Mouse (Mus musculus): ENCODE measurements at regions not wholly inside any gene's neighbourhood (a gene's known extent, or its start where the extent isn't known, plus 50 kb on each side); places are given as distances from the start of the nearest gene placed in this dataset.

DNA sequence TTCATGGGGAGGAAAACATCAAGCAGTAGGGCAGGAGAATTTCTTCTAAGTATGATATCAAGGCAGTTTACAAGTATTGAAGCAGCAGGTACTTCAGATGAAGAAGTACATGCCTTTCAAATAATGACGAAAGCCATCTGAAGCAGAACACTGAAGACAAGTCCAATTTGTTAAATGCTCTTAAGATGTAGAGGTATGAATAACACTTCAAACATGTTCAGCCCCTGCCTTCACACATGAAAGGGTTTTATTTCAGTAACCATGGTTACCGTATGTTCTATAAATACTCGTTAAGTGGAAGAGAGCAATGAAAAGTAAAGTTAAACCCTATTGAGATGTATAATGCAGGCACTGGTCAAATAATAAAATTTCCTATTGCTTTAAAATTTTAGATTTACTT lies 101.8 kb downstream of the Mospd2 start:
- no peak for DNase-seq (ENCODE audit: inconsistent ontology term)

DNA sequence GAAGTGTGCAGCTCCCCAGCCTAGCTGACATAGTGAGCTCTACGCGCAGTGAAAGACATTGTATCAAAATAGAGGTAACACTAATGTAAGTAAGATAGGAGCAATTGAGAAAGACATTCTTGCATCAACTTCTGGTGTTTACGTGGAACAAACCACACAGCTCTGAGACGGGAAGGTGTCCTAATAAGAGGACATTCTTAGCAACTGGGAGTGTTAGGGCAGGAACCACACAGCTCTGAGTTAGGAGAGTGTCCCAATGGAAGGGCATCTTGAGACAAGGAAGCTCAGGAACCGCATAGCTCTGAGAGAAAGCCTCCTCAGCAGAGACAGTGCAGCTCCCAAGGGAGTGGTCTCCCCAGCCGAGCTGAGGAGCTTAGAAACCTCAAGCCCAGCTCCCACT lies 139.8 kb downstream of the Mospd2 start:
- DNase-seq (ENCODE audit: inconsistent ontology term), result no peak

GRCm38 (mm10) chrX:164820906-164821305 lies 159.3 kb downstream of the Mospd2 start:
- DNase-seq (ENCODE audit: inconsistent ontology term), result peak; percentile 11

DNA sequence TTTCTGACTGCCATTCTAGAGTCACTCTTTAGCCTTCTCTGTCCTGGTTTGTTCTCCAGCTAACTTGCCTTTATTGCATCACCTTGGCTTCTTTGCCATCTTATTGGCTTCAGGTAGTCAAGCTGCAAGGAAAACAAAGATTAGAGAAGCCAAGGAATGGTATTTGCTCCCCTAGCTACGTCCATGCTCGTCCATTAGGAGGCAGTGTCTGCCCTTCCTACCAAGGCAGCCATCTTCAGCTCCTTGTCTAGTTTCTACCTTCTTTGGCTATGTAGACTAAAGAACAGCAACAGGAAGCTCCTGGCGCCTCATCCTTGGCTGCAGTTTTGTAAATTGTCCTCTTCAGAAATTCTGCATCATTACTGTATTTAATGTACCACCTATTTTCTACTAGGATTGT lies 192.9 kb downstream of the Mospd2 start:
- no peak for DNase-seq (ENCODE audit: inconsistent ontology term)

GRCm38 (mm10) chrX:164764919-164765318 lies 215.3 kb downstream of the Mospd2 start:
- DNase-seq (ENCODE audit: inconsistent ontology term), result no peak

DNA sequence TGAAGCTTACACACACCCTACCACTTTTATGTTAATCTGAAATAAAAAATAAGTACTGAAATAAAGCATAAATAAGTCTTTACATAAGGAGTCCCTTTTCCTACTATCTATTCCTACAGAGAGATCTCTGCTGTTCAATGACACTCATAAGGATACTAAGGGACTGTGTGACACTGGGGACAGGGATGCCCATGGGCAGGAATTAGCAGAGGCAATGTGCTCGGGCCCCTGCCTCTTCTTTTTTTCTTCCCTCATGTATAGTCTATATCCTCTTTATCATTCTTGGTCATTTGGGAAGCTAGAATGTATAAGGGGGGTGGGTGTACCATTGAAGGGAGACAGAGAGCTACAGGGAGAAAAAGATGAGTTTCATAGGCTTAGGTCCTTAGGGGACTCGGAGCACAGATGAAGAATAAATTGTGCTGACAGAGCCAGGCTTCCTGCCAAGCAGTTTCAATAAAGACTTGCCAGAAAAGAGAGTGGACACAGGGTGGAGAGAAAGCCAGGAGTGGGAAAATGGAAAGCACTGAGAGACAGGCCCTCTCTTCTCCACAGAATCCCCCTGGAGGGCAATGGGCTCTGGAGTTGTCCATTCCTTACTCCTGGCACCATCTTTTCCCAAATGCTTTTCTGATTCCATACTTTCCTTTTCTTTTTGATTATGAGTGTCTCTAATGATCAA lies 216.3 kb downstream of the Mospd2 start:
- peak; percentile 69 for DNase-seq (ENCODE audit: inconsistent ontology term)

DNA sequence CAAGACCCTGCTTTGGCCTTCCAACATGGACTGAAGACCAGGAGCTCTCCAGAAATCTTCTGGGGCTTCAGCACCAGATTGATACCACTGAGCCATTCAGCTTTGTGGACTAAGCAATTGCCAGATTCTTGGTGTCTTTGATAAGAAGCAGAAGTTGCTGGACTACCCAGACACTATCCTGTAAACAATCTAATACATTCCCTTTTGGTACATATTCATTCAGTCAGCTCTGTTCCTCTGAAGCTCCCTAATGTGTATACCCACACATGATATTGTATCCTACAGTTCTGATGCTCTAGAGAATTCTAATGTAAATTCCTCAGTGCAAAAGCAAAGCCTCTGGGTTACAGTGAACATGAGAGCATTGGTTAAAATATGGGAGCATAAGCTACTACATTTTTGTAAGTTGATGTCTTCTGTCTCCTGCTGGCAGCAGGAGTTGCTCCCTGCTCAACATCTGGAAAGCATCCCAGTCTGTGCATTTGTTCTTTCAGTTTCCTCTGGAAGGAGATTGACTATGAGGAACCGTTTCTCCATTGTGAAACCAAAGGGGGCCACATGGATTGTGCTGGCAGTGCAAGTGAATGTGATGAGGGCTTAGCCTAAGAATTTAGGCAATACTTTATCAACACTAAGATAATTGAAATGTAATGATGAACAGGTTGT lies 234.5 kb downstream of the Mospd2 start:
- no peak for DNase-seq (ENCODE audit: inconsistent ontology term)

All from Muller cell, postnatal 12 days (primary cell).